Mouse (Mus musculus): ENCODE measurements around the gene Hist2h2ab. TPM values are rescaled to one million over a fixed set of nuclear protein-coding genes. Genes with fewer than 3 reads are reported as not detected.
"Not testable (repeated sequence)": the region's sequence is repeated elsewhere in the genome, so short reads cannot be mapped to it uniquely, and the experiment has no call there.

The Hist2h2ab gene
- polyA plus RNA-seq, 1 experiment from 2014 or later, result 0.73 TPM

- under 1% methylated on average over 40 of the region's 40 CpGs for WGBS
- DNase-seq (ENCODE audit: low spot score), result peak; percentile 98
- Histone ChIP-seq H3K36me3 (no peaks in the 10 kb centered on the region), H3K27ac (peak within 1 kb of the TSS; percentile 97), H3K9me3 (no peaks in the 10 kb centered on the region), H3K4me3 (peak within 1 kb of the TSS; percentile 64), H3K27me3 (ENCODE audit: insufficient read depth, poor library complexity, severe bottlenecking) (no peaks in the 10 kb centered on the region), H3K4me1 (peaks cover 31% of the 10 kb centered on the region)
Measured at GRCm38 (mm10) chr3:96262979-96263550, 43.4 kb downstream of the Hist2h2ab start, which contains the start of gene Hist2h4. Gene Hist2h4 (minus strand): TSS chr3:96263311.

- no peaks in the 10 kb centered on the region for H3K9me3 ChIP-seq
- peak overlapping the region; percentile 64 for H3K4me3 ChIP-seq
- H3K36me3 ChIP-seq, result no peaks in the 10 kb centered on the region
- 13% methylated on average over 27 of the region's 27 CpGs for WGBS
- DNase-seq (ENCODE audit: low spot score), result peak; percentile 82
- peak overlapping the region; percentile 97 for H3K27ac ChIP-seq
- H3K4me1 ChIP-seq, result peaks cover 32% of the 10 kb centered on the region
- no peaks in the 10 kb centered on the region for H3K27me3 ChIP-seq (ENCODE audit: insufficient read depth, poor library complexity, severe bottlenecking)
Measured at GRCm38 (mm10) chr3:96263558-96264403, 44.1 kb downstream of the Hist2h2ab start.

GRCm38 (mm10) chr3:96264404-96264949, 44.8 kb downstream of the Hist2h2ab start:
- 78% methylated on average over 7 of the region's 7 CpGs for WGBS
- no peak for DNase-seq (ENCODE audit: low spot score)
- H3K4me1 ChIP-seq, result peaks cover 32% of the 10 kb centered on the region

GRCm38 (mm10) chr3:96266132-96266710, 46.6 kb downstream of the Hist2h2ab start:
- H3K27me3 ChIP-seq (ENCODE audit: insufficient read depth, poor library complexity, severe bottlenecking), result no peaks in the 10 kb centered on the region
- H3K27ac ChIP-seq, result no peak overlapping the region; the same call in 1 of the 2 replicates
- H3K9me3 ChIP-seq, result no peaks in the 10 kb centered on the region
- 63% methylated on average over 8 of the region's 8 CpGs for WGBS
- DNase-seq (ENCODE audit: low spot score), result no peak
- no peaks in the 10 kb centered on the region for H3K36me3 ChIP-seq
- H3K4me3 ChIP-seq, result no peak overlapping the region
- H3K4me1 ChIP-seq, result peaks cover 34% of the 10 kb centered on the region

More at GRCm38 (mm10) chr3:96264404-96264949, 44.8 kb downstream of the Hist2h2ab start:
- Histone ChIP-seq H3K4me3 (peak overlapping the region; percentile 64), H3K9me3 (no peaks in the 10 kb centered on the region), H3K27ac (peak overlapping the region; percentile 97), H3K27me3 (ENCODE audit: insufficient read depth, poor library complexity, severe bottlenecking) (no peaks in the 10 kb centered on the region), H3K36me3 (no peaks in the 10 kb centered on the region)

GRCm38 (mm10) chr3:96267541-96267940, 47.9 kb downstream of the Hist2h2ab start:
- peaks cover 23% of the 10 kb centered on the region for H3K4me1 ChIP-seq
- H3K9me3 ChIP-seq, result no peaks in the 10 kb centered on the region
- H3K36me3 ChIP-seq, result no peaks in the 10 kb centered on the region
- 85% methylated on average over 4 of the region's 4 CpGs for WGBS
- peak overlapping the region; percentile 89 for H3K27ac ChIP-seq
- H3K4me3 ChIP-seq, result no peak overlapping the region
- no peak for DNase-seq (ENCODE audit: low spot score)
- H3K27me3 ChIP-seq (ENCODE audit: insufficient read depth, poor library complexity, severe bottlenecking), result no peaks in the 10 kb centered on the region

GRCm38 (mm10) chr3:96268051-96268775, 48.5 kb downstream of the Hist2h2ab start, which contains the start of gene Hist2h3b:
Gene Hist2h3b (plus strand): TSS chr3:96268654.
- no peaks in the 10 kb centered on the region for H3K36me3 ChIP-seq
- no peaks in the 10 kb centered on the region for H3K27me3 ChIP-seq (ENCODE audit: insufficient read depth, poor library complexity, severe bottlenecking)
- 26% methylated on average over 30 of the region's 30 CpGs for WGBS
- peak; percentile 92 for DNase-seq (ENCODE audit: low spot score)
- peak within 1 kb of the TSS; percentile 61 for H3K4me3 ChIP-seq
- H3K9me3 ChIP-seq, result no peaks in the 10 kb centered on the region
- H3K27ac ChIP-seq, result peak within 1 kb of the TSS; percentile 91
- peaks cover 23% of the 10 kb centered on the region for H3K4me1 ChIP-seq

- WGBS, result under 1% methylated on average over 16 of the region's 44 CpGs
- not testable (repeated sequence) for DNase-seq (ENCODE audit: low spot score)
Measured at GRCm38 (mm10) chr3:96268776-96269378, 49.2 kb downstream of the Hist2h2ab start.

More at GRCm38 (mm10) chr3:96268776-96269378, 49.2 kb downstream of the Hist2h2ab start:
- Histone ChIP-seq H3K4me1 (peaks cover 19% of the 10 kb centered on the region), H3K4me3 (peak overlapping the region; percentile 61), H3K27ac (peak overlapping the region; percentile 91)
- not testable (repeated sequence) for H3K9me3 ChIP-seq; H3K36me3 ChIP-seq; H3K27me3 ChIP-seq (ENCODE audit: insufficient read depth, poor library complexity, severe bottlenecking)

Small RNAs within 50 kb of the gene (microRNA-seq; reads per million reads assigned to microRNA genes)
- gene Gm44492 (not detected), gene Gm47311 (not detected), gene Gm47313 (not detected)

Other genes with a start within 250 kb of the Hist2h2ab start
- 75.1 and 88.2 TPM in 2 replicates for gene Plekho1, start 223.9 kb upstream of the Hist2h2ab start, polyA plus RNA-seq (2016; fragmentation: Nextera tagmentation; extraction: Ambion mirVana)
- 26.1 and 30.6 TPM in 2 replicates for gene Vps45, start 161.4 kb upstream of the Hist2h2ab start, polyA plus RNA-seq (2016; fragmentation: Nextera tagmentation; extraction: Ambion mirVana)
- gene Otud7b, start 115.3 kb upstream of the Hist2h2ab start, polyA plus RNA-seq (2016; fragmentation: Nextera tagmentation; extraction: Ambion mirVana), result 15.2 and 16.1 TPM in 2 replicates
- 6.0 and 10.5 TPM in 2 replicates for gene Mtmr11, start 57.9 kb upstream of the Hist2h2ab start, polyA plus RNA-seq (2016; fragmentation: Nextera tagmentation; extraction: Ambion mirVana)
- gene Sf3b4, start 47.5 kb upstream of the Hist2h2ab start, polyA plus RNA-seq (2016; fragmentation: Nextera tagmentation; extraction: Ambion mirVana), result 143 and 190 TPM in 2 replicates
- 17.8 and 22.6 TPM in 2 replicates for gene Sv2a, start 38.7 kb upstream of the Hist2h2ab start, polyA plus RNA-seq (2016; fragmentation: Nextera tagmentation; extraction: Ambion mirVana)
- gene Bola1, start 156 bp upstream of the Hist2h2ab start, polyA plus RNA-seq (2016; fragmentation: Nextera tagmentation; extraction: Ambion mirVana), result 58.9 and 62.8 TPM in 2 replicates
- gene Hist2h2ac, start 1.0 kb downstream of the Hist2h2ab start, polyA plus RNA-seq (2016; fragmentation: Nextera tagmentation; extraction: Ambion mirVana), result 3.4 and 8.2 TPM in 2 replicates
- gene Hist2h2be, start 1.3 kb downstream of the Hist2h2ab start, polyA plus RNA-seq (2016; fragmentation: Nextera tagmentation; extraction: Ambion mirVana), result 2.8 and 3.5 TPM in 2 replicates
- 3.4 and 5.1 TPM in 2 replicates for gene Hist2h3c2, start 19.3 kb downstream of the Hist2h2ab start, polyA plus RNA-seq (2016; fragmentation: Nextera tagmentation; extraction: Ambion mirVana)
- 13.0 and 21.3 TPM in 2 replicates for gene Hist2h2aa2, start 20.4 kb downstream of the Hist2h2ab start, polyA plus RNA-seq (2016; fragmentation: Nextera tagmentation; extraction: Ambion mirVana)
- 8.3 and 9.5 TPM in 2 replicates for gene Hist2h2aa1, start 25.6 kb downstream of the Hist2h2ab start, polyA plus RNA-seq (2016; fragmentation: Nextera tagmentation; extraction: Ambion mirVana)
- 0.41 and 0.60 TPM in 2 replicates for gene Hist2h3c1, start 26.8 kb downstream of the Hist2h2ab start, polyA plus RNA-seq (2016; fragmentation: Nextera tagmentation; extraction: Ambion mirVana)
- 2.1 and 2.8 TPM in 2 replicates for gene Hist2h4, start 43.4 kb downstream of the Hist2h2ab start, polyA plus RNA-seq (2016; fragmentation: Nextera tagmentation; extraction: Ambion mirVana)
- gene Hist2h3b, start 48.8 kb downstream of the Hist2h2ab start, polyA plus RNA-seq (2016; fragmentation: Nextera tagmentation; extraction: Ambion mirVana), result 17.8 and 25.8 TPM in 2 replicates
- 3.8 and 7.7 TPM in 2 replicates for gene Hist2h2bb, start 49.9 kb downstream of the Hist2h2ab start, polyA plus RNA-seq (2016; fragmentation: Nextera tagmentation; extraction: Ambion mirVana)
- gene Fcgr1, start 74.1 kb downstream of the Hist2h2ab start, polyA plus RNA-seq (2016; fragmentation: Nextera tagmentation; extraction: Ambion mirVana), result 0.18 and 0.35 TPM in 2 replicates
- 0.49 TPM in 1 of 2 replicates, not detected in the other for gene BC107364, start 232.4 kb downstream of the Hist2h2ab start, polyA plus RNA-seq (2016; fragmentation: Nextera tagmentation; extraction: Ambion mirVana)

Measured in heart, embryonic 10.5 days (tissue).